Mouse (Mus musculus) midbrain, postnatal 0 days (tissue): Measurements from ENCODE around the gene Exph5. TPM values are rescaled to one million over a fixed set of nuclear protein-coding genes. Genes with fewer than 3 reads are reported as not detected.
A peak's percentile ranks its signal among the peaks of the same experiment; 100 is the strongest.

Experiments
- ATAC-seq: fragments of 200-750 bp; cut with Nextera tagmentation; 2 replicates; pipeline ENCODE4 v1.8.0; 2017; ENCODE audit warnings: moderate number of reproducible peaks, mild to moderate bottlenecking, moderate TSS enrichment, moderate library complexity; ENCODE audit not compliant: low FRiP score
- DNase-seq: peaks from one replicate; pipeline ENCODE4 v3.0.0-alpha.2; 2015; ENCODE audit warnings: low spot score
- H3K27ac ChIP-seq: fragments of 300-500 bp; sonication (generic); 2 replicates; pipeline ENCODE4 v1.5.1; 2014; ENCODE audit warnings: low read depth, mild to moderate bottlenecking, low read length, mixed read lengths
- H3K27me3 ChIP-seq: fragments of 300-500 bp; sonication (generic); 2 replicates; pipeline ENCODE4 v1.6.1; 2014; ENCODE audit warnings: low read length, control low read depth, mixed read lengths; ENCODE audit not compliant: insufficient read depth
- H3K36me3 ChIP-seq: fragments of 300-500 bp; sonication (generic); 2 replicates; pipeline ENCODE4 v1.6.1; 2014; ENCODE audit warnings: low read length, control low read depth, mixed read lengths; ENCODE audit not compliant: insufficient read depth
- H3K4me1 ChIP-seq: fragments of 300-500 bp; sonication (generic); 2 replicates; pipeline ENCODE4 v1.6.1; 2014; ENCODE audit warnings: mild to moderate bottlenecking, control low read depth, antibody characterized with exemption, low read length, mixed read lengths; ENCODE audit not compliant: insufficient read depth
- H3K4me2 ChIP-seq: fragments of 300-500 bp; sonication (generic); 2 replicates; pipeline ENCODE4 v1.6.1; 2014; ENCODE audit warnings: low read depth, mild to moderate bottlenecking, low read length, mixed read lengths; ENCODE audit not compliant: poor library complexity, severe bottlenecking
- H3K4me3 ChIP-seq: fragments of 300-500 bp; sonication (generic); 2 replicates; pipeline ENCODE4 v1.5.1; 2014; ENCODE audit warnings: low read depth, mild to moderate bottlenecking, low read length, moderate library complexity
- H3K9ac ChIP-seq: fragments of 300-500 bp; sonication (generic); replicated peaks from 2 replicates; pipeline ENCODE4 v1.6.1; 2014; ENCODE audit warnings: mild to moderate bottlenecking, low read length, moderate library complexity, mixed read lengths; ENCODE audit not compliant: poor library complexity, severe bottlenecking
- H3K9me3 ChIP-seq: fragments of 300-500 bp; sonication (generic); 2 replicates; pipeline ENCODE4 v1.6.1; 2016; ENCODE audit warnings: low read length, control low read depth
- CTCF ChIP-seq: IDR thresholded peaks from 2 replicates; pipeline ENCODE4 v1.5.1; 2016; ENCODE audit warnings: antibody characterized with exemption, mild to moderate bottlenecking
- WGBS: fragments of 180-500 bp; shearing (Covaris S2); extraction: QIAGEN DNeasy Blood & Tissue Kit; methylation state at CpG from one replicate; pipeline ENCODE4 v1.1.7; 2014; 5-methylcytosine and 5-hydroxymethylcytosine counted together
- polyA plus RNA-seq: library from polyadenylated mRNA; unstranded; fragments of >200 nt; fragmentation: Nextera tagmentation; extraction: Ambion mirVana; gene quantifications from 2 replicates; pipeline ENCODE4 v1.2.1, GENCODE M21; 2015
- total RNA-seq: library from RNA; depleted of rRNA; stranded (reverse); fragments of >200 nt; gene quantifications from 2 replicates; pipeline ENCODE4 v1.2.3, GENCODE M21; 2014

The Exph5 gene
- total and polyA plus RNA-seq, 2 experiments from 2014 or later = 0.16 to 1.3 TPM

DNA sequence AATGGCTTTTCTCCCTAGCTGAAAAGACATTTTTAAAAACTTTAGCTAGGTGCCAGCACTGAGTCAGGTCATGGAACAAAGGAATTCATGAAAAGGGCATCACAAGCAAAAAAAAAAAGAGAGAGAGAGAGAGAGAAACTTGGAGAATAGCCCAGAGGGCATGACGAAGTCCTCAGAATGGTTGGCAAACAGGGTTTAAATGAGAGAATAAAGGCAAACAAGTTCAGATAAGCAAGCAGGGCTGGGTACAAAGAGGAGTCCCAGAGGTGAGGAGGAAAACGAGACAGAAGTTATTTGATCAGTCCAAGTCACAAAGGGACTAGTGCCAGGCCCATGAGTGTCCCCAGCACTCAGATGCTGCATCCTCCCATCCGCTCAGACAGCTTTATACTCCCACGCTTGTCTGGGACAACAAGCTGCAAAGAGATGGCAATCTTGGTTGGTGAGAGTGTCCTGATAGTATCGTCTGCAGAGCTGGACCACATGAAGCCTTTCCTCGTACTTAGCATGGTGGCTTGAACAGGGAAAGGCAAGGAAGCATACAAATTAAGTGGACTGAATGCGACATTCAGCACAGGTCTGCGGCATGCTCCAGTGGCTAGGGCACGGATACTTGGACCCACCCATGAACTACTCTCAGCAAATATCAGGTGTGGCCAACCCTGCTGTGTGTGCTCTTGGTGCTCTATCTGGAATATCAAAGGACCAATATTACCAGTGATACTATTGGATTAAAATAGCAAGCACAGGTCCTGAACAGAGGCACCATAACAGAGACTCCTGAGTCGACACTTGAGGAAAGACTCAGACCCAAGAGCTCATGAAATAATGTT lies 22.2 kb downstream of the Exph5 start:
- no peaks in the 10 kb centered on the region for H3K4me1 ChIP-seq

DNA sequence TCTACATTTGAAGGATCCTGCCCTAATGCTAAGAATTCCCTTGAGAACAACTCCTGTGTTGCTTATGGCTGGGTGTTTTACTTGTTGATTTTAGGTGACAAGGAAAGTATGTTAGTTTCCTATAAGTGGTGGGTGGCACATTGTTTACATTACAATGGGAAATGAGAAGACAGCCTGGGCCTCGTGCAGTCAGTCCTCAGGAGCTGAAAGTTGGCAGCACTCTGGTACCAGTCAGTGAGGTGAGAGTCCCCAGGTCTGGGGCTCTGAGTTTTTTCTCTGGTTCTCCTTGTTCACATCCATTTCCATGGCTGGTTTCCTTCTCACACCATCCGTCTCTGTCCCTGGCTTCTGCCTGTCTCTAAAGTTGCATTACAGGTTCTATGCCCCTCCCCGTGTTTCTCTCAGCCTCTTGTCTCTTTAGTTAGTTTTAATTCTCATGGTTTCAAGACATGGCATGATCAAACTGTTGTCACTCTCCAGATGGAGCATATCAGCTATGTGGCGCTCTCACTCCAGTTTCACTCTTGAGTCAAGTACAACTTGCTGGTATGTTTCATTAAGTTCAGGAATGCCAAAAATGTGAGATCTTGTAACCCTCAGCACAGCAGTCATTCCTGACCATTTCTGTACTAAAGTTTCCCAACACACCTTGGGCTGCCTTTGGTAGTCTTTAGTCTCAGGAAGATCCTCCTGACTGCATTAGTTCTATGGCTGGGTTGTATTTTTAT lies 24.1 kb downstream of the Exph5 start:
- H3K9me3 ChIP-seq = no peaks in the 10 kb centered on the region
- H3K4me2 ChIP-seq = no peak overlapping the region
- H3K27me3 ChIP-seq = no peaks in the 10 kb centered on the region
- DNase-seq (no peak), ATAC-seq (no peak)
- WGBS = 73% methylated on average over 4 of the region's 4 CpGs
- no peak overlapping the region for H3K4me3 ChIP-seq
- no peaks in the 10 kb centered on the region for H3K4me1 ChIP-seq
- no peak for TF ChIP-seq CTCF
- H3K9ac ChIP-seq = no peak overlapping the region
- no peaks in the 10 kb centered on the region for H3K36me3 ChIP-seq
- H3K27ac ChIP-seq = no peak overlapping the region

More for the DNA sequence above, 22.2 kb downstream of the Exph5 start:
- H3K4me3 ChIP-seq = no peak overlapping the region
- no peaks in the 10 kb centered on the region for H3K9me3 ChIP-seq
- no peak overlapping the region for H3K9ac ChIP-seq
- no peak overlapping the region for H3K4me2 ChIP-seq
- peak; percentile 33 for DNase-seq
- H3K36me3 ChIP-seq = no peaks in the 10 kb centered on the region
- ATAC-seq = no peak
- no peak overlapping the region for H3K27ac ChIP-seq
- no peaks in the 10 kb centered on the region for H3K27me3 ChIP-seq
- peak; percentile 44; the same call in 1 of the 2 replicates for TF ChIP-seq CTCF
- WGBS = 77% methylated on average over 10 of the region's 10 CpGs

DNA sequence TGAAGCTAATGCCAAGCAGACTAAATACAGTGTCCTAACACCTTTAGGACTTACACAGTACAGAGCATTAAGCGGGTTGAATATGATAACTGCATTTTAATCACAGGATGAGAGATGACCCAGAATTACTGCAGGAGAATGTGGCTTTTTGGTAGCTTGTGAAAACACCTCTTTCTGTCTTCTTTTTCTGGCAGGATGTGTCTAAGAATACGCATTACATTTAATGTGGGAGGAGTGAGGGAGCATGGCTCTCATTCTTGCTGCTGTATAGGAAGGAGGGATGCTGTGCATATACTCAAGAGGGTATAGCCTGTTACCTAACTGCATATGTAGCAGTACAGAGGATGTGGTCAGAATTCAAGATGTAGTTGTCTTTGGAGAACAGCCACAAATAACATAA lies 26.7 kb downstream of the Exph5 start:
- Histone ChIP-seq H3K9ac (no peak overlapping the region), H3K27me3 (no peaks in the 10 kb centered on the region), H3K9me3 (no peaks in the 10 kb centered on the region), H3K36me3 (no peaks in the 10 kb centered on the region), H3K4me1 (no peaks in the 10 kb centered on the region), H3K4me2 (no peak overlapping the region), H3K4me3 (no peak overlapping the region), H3K27ac (no peak overlapping the region)
- no peak for TF ChIP-seq CTCF
- no peak for DNase-seq
- ATAC-seq = no peak
- 86% methylated on average over 2 of the region's 2 CpGs for WGBS

DNA sequence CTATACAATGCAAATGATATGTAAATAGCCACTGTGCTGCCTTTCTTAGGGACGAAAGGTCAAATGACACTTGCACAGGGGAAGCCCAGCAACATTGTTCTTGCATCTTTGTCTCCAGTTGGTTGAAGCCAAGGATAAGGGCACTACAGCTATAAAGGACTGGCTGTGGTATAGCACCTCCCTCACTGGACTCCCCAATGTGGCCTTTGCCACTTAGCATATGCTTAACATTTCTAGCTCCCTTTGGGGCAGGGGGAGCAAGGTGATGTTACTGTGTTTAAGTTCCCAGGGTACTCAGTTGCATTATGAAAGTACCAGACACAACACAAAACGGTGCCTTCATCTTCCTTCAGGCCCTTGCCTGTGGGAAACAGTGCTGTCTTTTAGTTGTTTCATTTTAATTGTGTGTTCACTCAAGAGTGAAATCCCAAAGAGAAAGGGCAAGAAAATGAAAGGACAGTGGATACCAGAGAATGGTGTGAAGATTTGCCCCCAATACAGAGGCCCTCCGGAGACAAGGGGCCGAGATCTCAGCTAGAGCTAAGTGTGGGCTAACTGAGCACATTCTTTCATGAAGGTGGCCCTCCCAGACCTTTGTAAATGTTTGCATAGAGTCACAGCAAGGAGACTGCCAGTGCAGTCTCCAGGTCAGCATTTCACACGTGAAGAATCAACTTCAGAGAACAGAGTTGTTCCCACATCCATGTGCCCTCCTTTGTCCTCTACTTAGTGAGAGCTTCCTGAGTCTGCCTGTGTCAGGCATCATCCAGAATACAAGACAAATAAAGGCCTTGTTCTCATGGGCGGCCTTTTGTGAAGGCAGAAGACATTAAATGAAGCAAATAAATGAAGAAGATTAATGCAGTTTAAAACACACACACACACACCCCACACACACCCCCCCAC lies 28.1 kb downstream of the Exph5 start:
- Histone ChIP-seq H3K4me3 (no peak overlapping the region), H3K27me3 (no peaks in the 10 kb centered on the region), H3K4me1 (no peaks in the 10 kb centered on the region), H3K9me3 (no peaks in the 10 kb centered on the region), H3K36me3 (no peaks in the 10 kb centered on the region), H3K27ac (no peak overlapping the region), H3K9ac (no peak overlapping the region), H3K4me2 (no peak overlapping the region)
- DNase-seq = no peak
- no peak for TF ChIP-seq CTCF
- no peak for ATAC-seq
- 23% methylated on average over 6 of the region's 6 CpGs for WGBS

DNA sequence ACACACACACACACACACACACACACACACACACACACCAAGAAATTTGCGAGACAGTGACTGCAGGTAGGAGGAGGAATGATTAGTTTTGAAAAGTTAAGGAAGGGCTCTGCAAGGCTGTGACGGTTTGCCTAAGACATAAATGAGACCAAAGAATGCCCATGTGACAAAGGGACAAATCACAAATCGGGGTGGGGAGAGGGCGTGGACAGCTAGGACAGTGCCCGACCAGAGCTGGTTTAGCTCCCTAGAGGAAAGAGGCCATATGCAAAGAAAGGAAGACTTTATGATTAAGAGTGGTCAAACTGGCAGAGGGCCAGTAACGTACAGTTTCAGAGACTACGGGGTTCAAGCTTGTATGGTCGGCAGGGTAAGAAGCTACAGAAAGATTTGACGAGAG lies 28.8 kb downstream of the Exph5 start:
- 59% methylated on average over 9 of the region's 9 CpGs for WGBS
- no peak for ATAC-seq

More for the DNA sequence above, 28.8 kb downstream of the Exph5 start:
- no peak for TF ChIP-seq CTCF
- no peaks in the 10 kb centered on the region for H3K9me3 ChIP-seq
- H3K27ac ChIP-seq = no peak overlapping the region
- H3K36me3 ChIP-seq = no peaks in the 10 kb centered on the region
- no peaks in the 10 kb centered on the region for H3K27me3 ChIP-seq
- H3K4me3 ChIP-seq = no peak overlapping the region
- no peak overlapping the region for H3K9ac ChIP-seq
- no peak for DNase-seq
- no peaks in the 10 kb centered on the region for H3K4me1 ChIP-seq
- no peak overlapping the region for H3K4me2 ChIP-seq
